Mouse (Mus musculus) heart, adult 9 months (tissue): ENCODE measurements around the gene Gnb2.
A peak's percentile ranks its signal among the peaks of the same experiment; 100 is the strongest.

Experiments
- DNase-seq, 2 experiments: peaks; one replicate each; pipeline ENCODE4 v3.0.0; 2022; ENCODE audit warnings: low spot score in 2 of 2

The Gnb2 gene

GRCm38 (mm10) chr5:137539291-137539801, 6.0 kb upstream of the Gnb2 start:
- DNase-seq: no peak

DNA sequence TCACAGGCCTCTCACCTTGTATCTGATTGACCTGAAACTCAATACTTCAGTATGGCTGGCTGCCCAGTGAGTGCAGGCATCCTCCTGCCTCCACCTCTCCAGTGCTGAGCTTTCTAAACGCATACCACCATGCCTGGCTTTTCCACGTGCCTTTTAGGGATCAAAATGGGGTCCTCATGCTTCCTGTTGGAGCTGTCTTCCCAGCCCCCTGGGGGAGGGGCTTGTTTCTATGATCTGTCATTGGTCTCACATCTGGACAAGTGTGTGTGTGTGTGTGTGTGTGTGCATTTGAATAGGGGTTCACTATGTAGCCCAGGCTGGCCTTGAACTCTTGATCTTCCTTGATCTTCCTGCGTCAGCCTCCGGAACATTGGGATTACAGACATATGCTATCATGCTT, 4.2 kb upstream of the Gnb2 start:
- DNase-seq: no peak

- no peak for DNase-seq
These were observed 2.0 kb upstream of the Gnb2 start for GRCm38 (mm10) chr5:137535318-137535717.

- DNase-seq: no peak
These were observed 1.5 kb upstream of the Gnb2 start for GRCm38 (mm10) chr5:137534762-137535161.

DNA sequence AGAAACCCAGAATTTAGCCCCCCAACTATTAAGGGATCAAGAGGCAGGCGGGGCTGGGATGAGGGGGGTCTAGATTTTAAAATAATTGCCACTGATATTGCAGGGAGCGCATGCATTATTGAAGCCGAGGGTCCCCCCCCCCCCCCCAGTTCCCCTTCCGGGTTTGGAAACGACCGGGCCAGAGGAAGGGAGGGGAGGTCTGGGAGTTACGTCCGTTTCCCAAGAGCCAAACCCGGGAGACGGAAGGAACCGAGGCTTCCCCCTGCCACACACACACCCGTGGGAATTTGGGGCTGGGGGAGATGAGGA, 548 bp downstream of the Gnb2 start:
- DNase-seq: no peak

- DNase-seq: no peak
These were observed 1.0 kb downstream of the Gnb2 start for GRCm38 (mm10) chr5:137532131-137532807.

GRCm38 (mm10) chr5:137531414-137532130, 1.7 kb downstream of the Gnb2 start:
- peak in 1 of 2 experiments; percentile 62 for DNase-seq

DNA sequence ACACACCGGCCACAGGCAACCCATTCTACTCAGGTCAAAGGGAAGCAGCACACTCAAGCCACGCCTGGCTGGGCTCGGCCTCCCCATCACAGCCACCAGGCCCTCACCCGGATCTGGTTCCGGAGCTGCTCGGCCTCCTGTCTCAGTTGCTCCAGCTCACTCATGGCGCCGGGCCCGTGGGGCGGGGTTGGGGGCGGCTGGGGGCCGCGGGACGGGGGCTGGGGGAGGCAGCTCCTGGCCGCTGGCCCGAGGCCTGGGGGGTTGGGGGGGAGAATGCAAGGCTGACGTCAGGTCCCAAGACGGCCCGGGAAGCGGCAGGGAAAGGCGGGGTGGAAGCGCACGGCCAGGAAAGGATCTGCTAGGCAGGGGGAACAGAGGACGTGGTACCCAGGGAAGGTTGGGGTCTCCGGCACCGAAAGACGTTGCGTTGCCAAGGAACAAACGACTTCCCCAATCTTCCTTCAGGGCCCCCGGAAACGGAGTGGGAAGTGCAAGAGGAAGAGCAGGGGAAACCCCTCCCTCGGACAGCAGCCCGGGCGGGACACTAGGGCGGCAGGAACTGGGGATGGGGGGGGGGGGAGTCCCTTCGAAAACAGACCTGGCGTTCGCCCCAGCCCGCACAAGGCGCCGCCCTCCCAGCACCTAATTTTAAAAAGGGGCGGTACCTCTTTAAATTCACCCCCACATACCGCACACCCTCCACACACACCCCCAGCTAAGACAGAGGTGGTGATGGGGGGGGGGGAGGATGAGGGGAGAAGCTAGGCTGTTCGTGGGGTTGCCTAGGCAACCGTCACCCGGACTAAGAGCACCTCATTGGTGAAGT, 2.5 kb downstream of the Gnb2 start:
- DNase-seq: peak; percentile 75 to 85

DNA sequence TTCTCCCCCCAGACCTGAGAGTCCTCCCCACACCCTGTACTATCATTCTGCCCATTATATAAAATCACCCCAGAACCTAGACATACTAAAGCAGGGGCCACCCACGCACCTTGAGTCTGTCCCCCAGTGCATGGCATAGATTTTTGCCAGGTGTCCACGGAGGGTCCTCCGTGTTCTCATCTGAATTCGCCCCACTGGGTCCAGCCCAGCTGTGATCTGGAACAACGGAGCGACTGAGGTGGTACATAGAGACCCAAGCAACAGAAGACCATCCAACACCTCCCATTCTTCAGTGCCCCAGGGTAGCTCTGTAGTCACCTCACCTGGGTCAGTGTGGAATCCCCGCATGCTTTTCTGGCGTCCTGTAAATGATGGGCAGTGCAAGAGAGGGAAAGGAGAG, 3.2 kb downstream of the Gnb2 start:
- DNase-seq: no peak

DNA sequence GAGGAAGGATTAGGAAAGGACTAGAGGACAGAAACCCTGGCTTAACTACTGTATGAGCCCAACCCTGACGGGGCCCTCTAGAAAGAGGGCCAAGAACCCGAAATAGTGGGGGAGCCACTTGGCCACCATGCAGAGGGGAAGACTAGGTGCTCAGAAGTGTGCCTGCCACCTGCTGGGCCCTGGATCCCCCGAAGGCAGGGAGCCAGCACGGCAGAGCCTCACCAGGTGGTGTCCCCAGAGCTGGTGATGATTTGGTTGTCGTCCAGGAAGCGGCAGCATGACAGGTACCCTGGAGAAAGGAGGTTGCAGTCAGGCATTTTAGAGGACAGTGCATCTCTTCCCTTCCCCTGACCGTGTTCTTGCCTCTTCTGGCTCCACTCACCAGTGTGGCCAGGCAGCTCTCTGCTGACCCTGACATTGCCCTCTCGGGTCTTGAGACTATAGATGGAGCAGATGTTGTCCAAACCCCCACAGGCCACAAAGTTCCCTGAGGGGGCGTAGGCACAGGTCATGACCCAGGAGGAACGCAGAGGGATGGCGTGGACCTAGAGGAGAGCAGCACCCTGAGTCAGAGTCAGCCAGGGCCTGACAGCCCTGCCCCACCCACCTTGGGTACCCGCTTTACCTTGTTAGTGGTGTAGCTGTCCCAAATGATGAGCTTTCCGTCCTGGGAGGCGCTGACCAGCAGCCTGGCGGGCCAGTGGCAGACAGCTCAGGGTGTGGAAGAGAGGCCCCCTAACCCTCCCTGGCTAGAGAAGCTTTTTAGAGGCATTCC, 3.9 kb downstream of the Gnb2 start:
- no peak for DNase-seq

DNA sequence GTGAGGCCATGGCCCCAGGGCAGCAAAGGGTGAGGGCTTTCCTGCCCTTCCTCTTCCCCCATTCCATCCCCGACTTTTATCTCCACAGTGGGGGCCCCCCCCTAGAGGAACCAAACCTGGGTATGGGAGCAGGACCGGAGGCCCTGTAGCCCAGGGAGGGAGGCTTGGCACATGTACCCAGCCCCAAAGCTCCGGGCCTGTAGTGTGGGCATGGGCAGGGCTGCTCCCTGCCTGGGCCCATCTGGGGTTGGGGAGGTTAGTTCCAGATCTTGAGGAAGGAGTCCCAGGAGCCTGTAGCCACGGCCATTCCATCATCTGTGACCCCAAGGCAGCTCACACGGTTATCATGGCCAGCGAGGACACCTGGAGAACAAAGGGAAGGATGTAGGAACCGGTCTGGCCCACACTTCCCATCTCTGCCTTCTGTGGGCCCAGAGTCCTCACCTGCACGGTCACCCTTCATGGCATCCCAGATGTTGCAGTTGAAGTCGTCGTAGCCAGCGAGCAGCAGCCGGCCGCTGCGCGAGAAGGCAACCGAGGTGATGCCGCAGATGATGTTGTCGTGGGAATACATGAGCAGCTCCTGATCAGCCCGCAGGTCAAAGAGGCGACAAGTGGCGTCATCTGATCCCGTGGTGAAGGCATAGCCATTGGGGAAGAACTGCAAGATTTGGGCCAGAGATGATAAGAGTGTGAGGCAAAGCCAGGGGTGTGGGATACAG, 4.9 kb downstream of the Gnb2 start:
- no peak for DNase-seq

DNA sequence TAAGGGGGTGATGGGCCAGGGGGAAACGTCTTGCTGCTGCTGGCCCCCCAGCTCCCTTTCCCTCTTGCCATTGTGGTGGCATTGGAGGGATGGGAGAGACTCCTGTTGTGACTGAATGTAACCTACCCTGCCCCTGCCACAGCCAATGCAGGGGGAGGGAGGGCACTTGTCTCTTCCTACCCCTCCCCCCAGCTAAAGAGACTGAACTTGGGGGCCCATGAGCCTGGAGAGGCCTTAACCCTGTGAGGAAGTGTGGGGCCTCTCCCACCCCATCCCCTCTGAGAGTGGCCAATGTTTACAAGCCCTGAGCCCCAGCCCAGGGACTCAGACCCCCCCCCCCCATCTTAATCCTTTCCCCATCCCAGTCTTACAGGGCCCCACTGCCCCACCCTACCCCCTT, 5.9 kb downstream of the Gnb2 start:
- DNase-seq: no peak

GRCm38 (mm10) chr5:137526192-137526936, 6.9 kb downstream of the Gnb2 start:
- no peak for DNase-seq

DNA sequence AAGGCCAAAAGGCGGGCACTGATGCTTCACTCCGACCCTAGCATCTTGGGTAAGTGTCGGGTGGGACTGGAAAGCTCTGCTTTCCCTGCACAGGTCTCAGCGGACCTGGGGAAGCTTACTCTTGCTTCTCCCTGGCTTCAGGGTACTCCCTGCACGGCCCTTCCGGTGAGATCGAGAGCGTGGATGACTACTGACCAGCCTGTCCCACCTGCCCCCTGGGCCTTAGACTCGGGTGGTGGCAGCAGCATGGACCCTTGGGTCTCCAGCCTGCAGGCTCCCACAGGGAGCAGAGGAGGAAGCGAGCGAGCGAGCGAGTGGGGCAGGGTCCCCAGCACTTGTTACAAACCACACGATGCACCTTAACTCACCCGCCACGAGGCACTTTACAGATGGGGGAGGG, 7.8 kb downstream of the Gnb2 start:
- no peak for DNase-seq

DNA sequence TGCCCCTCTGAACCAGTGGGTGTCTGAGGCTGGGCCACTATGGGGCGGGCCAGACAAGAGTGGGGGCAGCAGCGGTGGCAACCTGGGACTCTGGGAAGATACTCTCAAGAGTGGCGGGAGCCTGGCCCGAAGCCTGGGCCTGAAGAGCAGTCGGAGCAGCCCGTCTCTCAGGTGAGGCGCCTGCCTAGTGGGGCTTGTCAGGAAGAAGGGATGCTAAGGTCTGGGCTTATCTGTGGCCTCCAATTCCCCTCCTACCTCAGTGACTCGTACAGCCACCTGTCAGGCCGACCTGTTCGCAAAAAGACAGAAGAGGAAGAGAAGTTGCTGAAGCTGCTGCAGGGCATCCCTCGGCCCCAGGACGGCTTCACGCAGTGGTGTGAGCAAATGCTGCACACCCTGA, 8.6 kb downstream of the Gnb2 start:
- DNase-seq: no peak

GRCm38 (mm10) chr5:137524251-137524515, 9.1 kb downstream of the Gnb2 start:
- no peak for DNase-seq

GRCm38 (mm10) chr5:137523396-137524250, 9.7 kb downstream of the Gnb2 start:
- no peak for DNase-seq

DNA sequence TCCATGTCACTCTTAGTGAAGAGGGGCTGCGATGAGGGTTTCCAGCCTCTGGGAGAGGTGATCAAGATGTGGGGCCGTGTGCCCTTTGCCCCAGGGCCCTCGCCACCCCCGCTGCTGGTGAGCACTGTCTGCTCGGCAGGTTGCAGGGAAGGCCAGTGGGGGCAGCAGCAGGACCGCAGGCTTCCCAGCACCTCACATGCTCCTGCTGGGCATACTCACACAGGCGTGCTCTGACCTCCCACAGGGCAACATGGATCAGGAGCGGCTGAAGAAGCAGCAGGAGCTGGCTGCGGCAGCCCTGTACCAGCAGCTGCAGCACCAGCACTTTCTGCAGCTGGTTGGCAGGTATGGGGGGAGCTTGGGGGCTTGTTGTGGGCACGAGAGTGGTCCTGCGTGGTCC, 10.6 kb downstream of the Gnb2 start:
- DNase-seq: no peak

DNA sequence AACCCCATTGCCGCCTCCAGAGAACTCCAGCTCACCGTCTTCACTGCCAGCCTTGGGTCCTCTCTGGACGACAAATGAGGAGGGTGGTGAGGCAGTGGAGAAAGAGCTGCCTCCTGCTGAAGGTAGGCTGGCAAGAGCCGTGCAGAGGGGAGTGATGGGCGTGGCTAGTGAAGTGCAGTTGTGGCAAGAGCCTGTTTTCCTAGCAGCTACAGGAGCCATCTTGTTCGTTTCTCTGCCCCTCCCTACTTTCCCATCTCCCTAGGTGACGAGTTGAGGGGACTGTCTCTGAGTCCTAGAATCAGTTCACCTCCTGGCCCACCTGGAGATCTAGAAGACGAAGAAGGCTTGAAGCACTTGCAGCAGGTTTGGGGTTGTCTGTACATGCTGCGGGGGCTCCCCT, 11.4 kb downstream of the Gnb2 start:
- DNase-seq: no peak
